Mouse (Mus musculus) C2C12 (cell line): ENCODE measurements around the gene Spata17. TPM values are rescaled to one million over a fixed set of nuclear protein-coding genes. Genes with fewer than 3 reads are reported as not detected.

Source experiments
- H3K27me3 ChIP-seq: one replicate; pipeline ENCODE4 v1.6.1; 2011; ENCODE audit not compliant: control insufficient read depth, insufficient read depth, insufficient read length
- H3K36me3 ChIP-seq: one replicate; pipeline ENCODE4 v1.6.1; 2011; ENCODE audit not compliant: control insufficient read depth, insufficient read depth
- H3K4me3 ChIP-seq: one replicate; pipeline ENCODE4 v1.5.1; 2011; ENCODE audit warnings: mild to moderate bottlenecking, control low read depth; ENCODE audit not compliant: poor library complexity, insufficient read depth, severe bottlenecking
- H3K79me2 ChIP-seq: one replicate; pipeline ENCODE4 v1.6.1; 2011; ENCODE audit not compliant: control insufficient read depth, insufficient read depth
- H3K79me3 ChIP-seq: one replicate; pipeline ENCODE4 v1.6.1; 2011; ENCODE audit warnings: low read depth, control low read depth
- H3ac ChIP-seq: one replicate; pipeline ENCODE3; 2011; ENCODE audit warnings: low read depth; ENCODE audit not compliant: control insufficient read depth, insufficient read length
- CEBPB ChIP-seq: IDR thresholded peaks from one replicate; pipeline ENCODE4 v1.6.1; 2011; ENCODE audit warnings: low read depth, mild to moderate bottlenecking, control low read depth, moderate library complexity
- CTCF ChIP-seq: IDR thresholded peaks from one replicate; pipeline ENCODE4 v1.5.1; 2011; ENCODE audit not compliant: control insufficient read depth, insufficient read depth, insufficient read length
- FOSL1 ChIP-seq: IDR thresholded peaks from one replicate; pipeline ENCODE4 v1.8.0; 2011; ENCODE audit warnings: mild to moderate bottlenecking, low read length; ENCODE audit not compliant: poor library complexity, insufficient read depth, severe bottlenecking
- MAX ChIP-seq: IDR thresholded peaks from one replicate; pipeline ENCODE4 v1.6.1; 2011; ENCODE audit warnings: mild to moderate bottlenecking, control low read depth
- MYOD1 ChIP-seq: IDR thresholded peaks from one replicate; pipeline ENCODE4 v1.6.1; 2011; ENCODE audit warnings: low read depth; ENCODE audit not compliant: control insufficient read depth, insufficient read length
- MYOG ChIP-seq: IDR thresholded peaks from one replicate; pipeline ENCODE4 v1.6.1; 2011; ENCODE audit not compliant: control insufficient read depth, insufficient read length; ENCODE audit errors: extremely low read depth
- USF1 ChIP-seq: IDR thresholded peaks from one replicate; pipeline ENCODE4 v1.6.1; 2011; ENCODE audit warnings: low read depth, mild to moderate bottlenecking, control low read depth, moderate library complexity
- polyA plus RNA-seq: library from polyadenylated mRNA; unstranded; fragments of >200 nt; fragmentation: generic; extraction: Trizol; gene quantifications from one replicate; pipeline ENCODE4 v1.2.1, GENCODE M21; 2012; ENCODE audit warnings: missing spikeins

The Spata17 gene
- polyA plus RNA-seq, 1 experiment, result 0.08 TPM

GRCm38 (mm10) chr1:187210736-187211135, 4.5 kb downstream of the Spata17 start:
- H3K79me3 ChIP-seq, result peaks cover 2% of the 10 kb centered on the region
- TF ChIP-seq MAX (no peak), USF1 (no peak), CTCF (no peak), FOSL1 (no peak), CEBPB (no peak), MYOG (no peak), MYOD1 (no peak)
- no peak overlapping the region for H3K4me3 ChIP-seq
- peaks cover 4% of the 10 kb centered on the region for H3K79me2 ChIP-seq
- H3K27me3 ChIP-seq, result no peaks in the 10 kb centered on the region
- no peaks in the 10 kb centered on the region for H3K36me3 ChIP-seq
- no peak overlapping the region for H3ac ChIP-seq

- no peaks in the 10 kb centered on the region for H3K36me3 ChIP-seq
- no peak for TF ChIP-seq FOSL1
- no peak for TF ChIP-seq MAX
- no peak for TF ChIP-seq CTCF
- no peak for TF ChIP-seq MYOG
- TF ChIP-seq USF1, result no peak
- no peak for TF ChIP-seq MYOD1
- no peak for TF ChIP-seq CEBPB
- no peaks in the 10 kb centered on the region for H3K79me2 ChIP-seq
- H3K4me3 ChIP-seq, result no peak overlapping the region
- H3ac ChIP-seq, result no peak overlapping the region
- H3K79me3 ChIP-seq, result no peaks in the 10 kb centered on the region
- H3K27me3 ChIP-seq, result no peaks in the 10 kb centered on the region
These were observed 5.8 kb downstream of the Spata17 start for GRCm38 (mm10) chr1:187209496-187209895.

DNA sequence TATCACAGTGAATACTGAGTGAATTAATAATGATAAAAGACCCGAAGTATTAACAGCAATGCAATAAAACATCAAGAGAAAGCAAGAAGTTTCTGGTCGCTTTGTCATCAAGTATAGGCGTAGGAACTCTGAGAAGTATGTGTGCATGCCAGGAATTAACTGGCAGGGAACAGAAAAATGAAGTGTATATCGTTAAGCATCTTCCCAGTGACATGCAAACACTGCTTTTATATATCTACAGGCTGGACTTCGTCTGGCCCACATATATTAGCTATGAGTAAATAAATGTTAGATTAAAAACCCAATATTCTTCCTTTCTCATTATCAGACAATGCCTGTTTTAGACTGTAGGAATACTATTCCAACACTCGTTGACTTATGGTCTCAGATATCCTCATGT, 9.8 kb downstream of the Spata17 start:
- no peak for TF ChIP-seq MYOD1
- TF ChIP-seq MYOG, result no peak
- no peak for TF ChIP-seq CTCF
- TF ChIP-seq CEBPB, result no peak
- H3K27me3 ChIP-seq, result no peaks in the 10 kb centered on the region
- H3K79me2 ChIP-seq, result no peaks in the 10 kb centered on the region

GRCm38 (mm10) chr1:187178546-187178945, 36.7 kb downstream of the Spata17 start:
- Histone ChIP-seq H3ac (no peak overlapping the region), H3K4me3 (no peak overlapping the region), H3K79me3 (no peaks in the 10 kb centered on the region), H3K36me3 (no peaks in the 10 kb centered on the region), H3K79me2 (no peaks in the 10 kb centered on the region), H3K27me3 (no peaks in the 10 kb centered on the region)
- TF ChIP-seq CEBPB (no peak), FOSL1 (no peak), MYOD1 (no peak), USF1 (no peak), CTCF (no peak), MYOG (no peak), MAX (no peak)

More for the DNA sequence above, 9.8 kb downstream of the Spata17 start:
- Histone ChIP-seq H3ac (no peak overlapping the region), H3K79me3 (no peaks in the 10 kb centered on the region), H3K36me3 (no peaks in the 10 kb centered on the region), H3K4me3 (no peak overlapping the region)

DNA sequence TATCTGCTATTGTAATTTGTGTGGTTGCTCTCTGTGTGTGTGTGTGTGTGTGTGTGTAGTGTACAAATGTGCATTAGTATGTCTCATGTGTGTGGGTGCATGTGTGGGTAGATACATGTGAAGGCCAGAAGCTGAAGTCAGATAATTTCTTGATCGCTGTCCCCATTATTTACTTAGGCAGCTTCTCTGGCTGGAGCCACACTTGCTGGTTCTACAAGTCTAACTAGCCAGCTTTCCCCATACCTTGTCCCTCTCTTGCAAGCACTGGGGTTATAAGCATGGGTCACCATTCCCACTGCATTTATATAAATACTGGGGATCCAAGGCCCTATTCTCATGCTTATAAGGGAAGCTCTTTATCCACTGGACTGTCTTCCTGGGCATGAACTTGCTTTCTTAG, 39.3 kb downstream of the Spata17 start:
- TF ChIP-seq CTCF (no peak), CEBPB (no peak), MAX (no peak), MYOD1 (no peak)
- no peaks in the 10 kb centered on the region for H3K27me3 ChIP-seq
- H3ac ChIP-seq, result no peak overlapping the region
- no peaks in the 10 kb centered on the region for H3K79me2 ChIP-seq
- no peaks in the 10 kb centered on the region for H3K36me3 ChIP-seq
- no peaks in the 10 kb centered on the region for H3K79me3 ChIP-seq
- no peak overlapping the region for H3K4me3 ChIP-seq

DNA sequence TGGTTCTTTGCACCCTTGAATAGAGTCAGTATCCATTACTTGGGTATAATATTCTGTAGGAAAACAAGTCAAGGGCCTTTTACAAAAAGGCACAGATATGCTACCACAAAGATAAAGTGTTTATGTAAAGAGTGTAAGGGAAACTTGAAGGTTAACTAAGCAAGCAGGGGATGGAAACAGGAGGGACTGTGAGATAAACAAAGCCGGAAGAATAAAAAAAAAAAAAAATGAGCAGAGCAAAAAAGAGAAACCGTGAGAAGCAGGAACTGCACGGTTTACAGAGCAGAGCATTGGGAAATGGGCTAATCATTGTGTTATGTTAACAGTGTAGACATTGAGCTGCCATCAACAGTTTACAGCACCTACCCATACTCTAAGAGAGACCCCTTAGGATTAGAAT, 44.9 kb downstream of the Spata17 start:
- TF ChIP-seq MYOG (no peak), MYOD1 (no peak), MAX (no peak), CEBPB (no peak), CTCF (no peak), USF1 (no peak), FOSL1 (no peak)
- Histone ChIP-seq H3ac (no peak overlapping the region), H3K4me3 (no peak overlapping the region), H3K79me3 (no peaks in the 10 kb centered on the region), H3K36me3 (no peaks in the 10 kb centered on the region), H3K27me3 (no peaks in the 10 kb centered on the region), H3K79me2 (no peaks in the 10 kb centered on the region)
